Mouse (Mus musculus) liver, embryonic 14.5 days (tissue): ENCODE measurements around the gene Acta2. TPM values are rescaled to one million over a fixed set of nuclear protein-coding genes. Genes with fewer than 3 reads are reported as not detected.

Experiments used
- ATAC-seq: fragments of 200-750 bp; cut with Nextera tagmentation; 2 replicates; pipeline ENCODE4 v1.8.0; 2017; ENCODE audit warnings: moderate number of reproducible peaks, mild to moderate bottlenecking, moderate library complexity; ENCODE audit not compliant: insufficient read depth
- DNase-seq, 3 experiments: peaks; one replicate each; pipeline ENCODE4 v3.0.0-alpha.2; 2012 to 2013; ENCODE audit warnings: low read depth in 3 of 3, low spot score in 3 of 3
- H3K27ac ChIP-seq: fragments of 300-500 bp; sonication (generic); 2 replicates; pipeline ENCODE4 v1.5.1; 2014; ENCODE audit warnings: moderate library complexity, mild to moderate bottlenecking, control low read depth, inconsistent platforms
- H3K27me3 ChIP-seq: fragments of 300-500 bp; sonication (generic); 2 replicates; pipeline ENCODE4 v1.6.1; 2014; ENCODE audit warnings: mild to moderate bottlenecking, low read length, moderate library complexity; ENCODE audit not compliant: control insufficient read depth, insufficient read depth
- H3K36me3 ChIP-seq: fragments of 300-500 bp; sonication (generic); replicated peaks from 2 replicates; pipeline ENCODE4 v1.6.1; 2014; ENCODE audit warnings: low read depth; ENCODE audit not compliant: control insufficient read depth, insufficient read depth
- H3K4me1 ChIP-seq, 2 experiments: fragments of 200-500 bp in 1 of 2; fragments of 300-500 bp in 1 of 2; sonication (generic) in 1 of 2; replicated peaks; 2 replicates each; pipeline ENCODE4 v1.6.1; 2012 to 2014; ENCODE audit warnings: antibody characterized with exemption in 1 of 2, inconsistent platforms in 1 of 2, low read length in 1 of 2; ENCODE audit not compliant: control insufficient read depth in 2 of 2, insufficient read depth in 2 of 2
- H3K4me2 ChIP-seq: fragments of 300-500 bp; sonication (generic); 2 replicates; pipeline ENCODE4 v1.6.1; 2014; ENCODE audit warnings: low read depth, mild to moderate bottlenecking, control low read depth, moderate library complexity
- H3K4me3 ChIP-seq, 2 experiments: fragments of 200-500 bp in 1 of 2; fragments of 300-500 bp in 1 of 2; sonication (generic) in 1 of 2; 2 replicates each; pipeline ENCODE4 v1.5.1; 2012 to 2014; ENCODE audit warnings: low read depth in 2 of 2, low read length in 2 of 2, mild to moderate bottlenecking in 2 of 2, control low read depth in 1 of 2, inconsistent platforms in 1 of 2, moderate library complexity in 1 of 2; ENCODE audit not compliant: insufficient read depth in 1 of 2
- H3K9ac ChIP-seq: fragments of 300-500 bp; sonication (generic); replicated peaks from 2 replicates; pipeline ENCODE4 v1.6.1; 2014; ENCODE audit warnings: mild to moderate bottlenecking, control low read depth, moderate library complexity
- H3K9me3 ChIP-seq: fragments of 300-500 bp; sonication (generic); 2 replicates; pipeline ENCODE4 v1.6.1; 2016; ENCODE audit warnings: low read length, mixed read lengths; ENCODE audit not compliant: control insufficient read depth
- CTCF ChIP-seq: IDR thresholded peaks from 2 replicates; pipeline ENCODE4 v1.5.1; 2016; ENCODE audit warnings: antibody characterized with exemption, low read depth, control low read depth
- EP300 ChIP-seq: IDR thresholded peaks from 2 replicates; pipeline ENCODE4 v1.6.1; 2016; ENCODE audit warnings: antibody characterized with exemption, low read depth
- WGBS: fragments of 180-500 bp; shearing (Covaris S2); extraction: QIAGEN DNeasy Blood & Tissue Kit; methylation state at CpG from one replicate; pipeline ENCODE4 v1.1.7; 2014; ENCODE audit not compliant: insufficient replicate concordance; 5-methylcytosine and 5-hydroxymethylcytosine counted together
- polyA plus RNA-seq, 2 experiments: library from polyadenylated mRNA; depleted of rRNA in 1 of 2; stranded (reverse) in 1 of 2; unstranded in 1 of 2; fragments of >200 nt; fragmentation: Nextera tagmentation in 1 of 2; extraction: Ambion mirVana in 1 of 2; gene quantifications; 2 replicates each; pipeline versions ENCODE4 v1.2.1 to v1.2.3; 2012 to 2014

Acta2 gene
- polyA plus RNA-seq, 2 experiments, result 11.9 to 12.8 TPM

DNA sequence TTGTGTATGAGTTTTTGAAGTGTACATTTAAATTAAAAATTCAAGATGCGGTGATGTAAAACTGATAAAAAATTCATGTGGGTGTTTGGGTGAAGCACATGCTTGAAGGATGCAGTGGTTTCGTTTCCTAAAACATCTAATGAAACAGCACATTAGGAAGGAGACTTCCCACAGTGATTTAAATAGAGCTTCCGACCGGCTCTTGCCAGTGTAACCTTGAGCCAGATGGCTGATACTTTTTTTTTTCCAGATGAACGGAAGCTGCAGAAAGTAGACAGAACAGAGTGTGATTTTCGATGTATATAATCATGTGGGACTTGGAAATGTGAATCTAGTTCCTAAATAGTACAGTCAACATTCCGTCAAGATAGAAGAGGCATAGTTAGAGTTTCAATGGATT, 23.8 kb downstream of the Acta2 start:
- Histone ChIP-seq H3K4me2 (no peak overlapping the region), H3K4me1 (no peaks in the 10 kb centered on the region), H3K27me3 (no peaks in the 10 kb centered on the region), H3K36me3 (no peaks in the 10 kb centered on the region), H3K9me3 (no peaks in the 10 kb centered on the region), H3K27ac (no peak overlapping the region), H3K4me3 (no peak overlapping the region), H3K9ac (no peak overlapping the region)
- ATAC-seq (no peak), DNase-seq (no peak)
- no peak for TF ChIP-seq EP300
- no peak for TF ChIP-seq CTCF
- WGBS, result 73% methylated on average over 7 of the region's 7 CpGs

GRCm38 (mm10) chr19:34222805-34223204, 32.6 kb downstream of the Acta2 start:
- H3K36me3 ChIP-seq, result no peaks in the 10 kb centered on the region
- H3K9ac ChIP-seq, result no peak overlapping the region
- no peak overlapping the region for H3K4me3 ChIP-seq
- WGBS, result 68% methylated on average over 3 of the region's 3 CpGs
- TF ChIP-seq CTCF (no peak), EP300 (no peak)
- no peak overlapping the region for H3K27ac ChIP-seq
- DNase-seq, result no peak
- no peak for ATAC-seq
- peaks cover 0 to 2% of the 10 kb centered on the region in 2 experiments; a peak in 1 of 4 replicates for H3K4me1 ChIP-seq
- H3K27me3 ChIP-seq, result no peaks in the 10 kb centered on the region
- H3K9me3 ChIP-seq, result no peaks in the 10 kb centered on the region
- H3K4me2 ChIP-seq, result no peak overlapping the region

- ATAC-seq, result peak; percentile 55; the same call in 1 of the 2 replicates
- DNase-seq, result no peak
- Histone ChIP-seq H3K9me3 (no peaks in the 10 kb centered on the region), H3K9ac (no peak overlapping the region), H3K27me3 (no peaks in the 10 kb centered on the region), H3K27ac (no peak overlapping the region), H3K4me2 (no peak overlapping the region), H3K4me3 (no peak overlapping the region), H3K4me1 (peaks cover 0 to 2% of the 10 kb centered on the region in 2 experiments; a peak in 1 of 4 replicates), H3K36me3 (no peaks in the 10 kb centered on the region)
- TF ChIP-seq EP300 (no peak), CTCF (no peak)
- WGBS, result 44% methylated on average over 3 of the region's 3 CpGs
These were observed 34.5 kb downstream of the Acta2 start for GRCm38 (mm10) chr19:34220732-34221380.

GRCm38 (mm10) chr19:34219260-34219968, 36.0 kb downstream of the Acta2 start:
- Histone ChIP-seq H3K4me3 (no peak overlapping the region), H3K36me3 (no peaks in the 10 kb centered on the region), H3K4me1 (peaks cover 0 to 2% of the 10 kb centered on the region in 2 experiments; a peak in 1 of 4 replicates), H3K27me3 (no peaks in the 10 kb centered on the region), H3K9ac (no peak overlapping the region), H3K9me3 (no peaks in the 10 kb centered on the region), H3K4me2 (no peak overlapping the region), H3K27ac (no peak overlapping the region)
- TF ChIP-seq EP300, result no peak
- TF ChIP-seq CTCF, result no peak
- DNase-seq, result no peak
- no peak for ATAC-seq
- 69% methylated on average over 5 of the region's 5 CpGs for WGBS

GRCm38 (mm10) chr19:34217761-34218160, 37.6 kb downstream of the Acta2 start:
- Histone ChIP-seq H3K36me3 (no peaks in the 10 kb centered on the region), H3K4me1 (peaks cover 0 to 4% of the 10 kb centered on the region in 2 experiments; a peak in 1 of 4 replicates), H3K4me3 (no peak overlapping the region), H3K27me3 (no peaks in the 10 kb centered on the region), H3K4me2 (no peak overlapping the region), H3K27ac (no peak overlapping the region), H3K9me3 (no peaks in the 10 kb centered on the region), H3K9ac (no peak overlapping the region)
- ATAC-seq, result no peak
- WGBS, result 35% methylated on average over 3 of the region's 3 CpGs
- TF ChIP-seq EP300, result no peak
- no peak for TF ChIP-seq CTCF
- no peak for DNase-seq
